Mouse (Mus musculus): ENCODE measurements around the gene Gal3st1.

DNA sequence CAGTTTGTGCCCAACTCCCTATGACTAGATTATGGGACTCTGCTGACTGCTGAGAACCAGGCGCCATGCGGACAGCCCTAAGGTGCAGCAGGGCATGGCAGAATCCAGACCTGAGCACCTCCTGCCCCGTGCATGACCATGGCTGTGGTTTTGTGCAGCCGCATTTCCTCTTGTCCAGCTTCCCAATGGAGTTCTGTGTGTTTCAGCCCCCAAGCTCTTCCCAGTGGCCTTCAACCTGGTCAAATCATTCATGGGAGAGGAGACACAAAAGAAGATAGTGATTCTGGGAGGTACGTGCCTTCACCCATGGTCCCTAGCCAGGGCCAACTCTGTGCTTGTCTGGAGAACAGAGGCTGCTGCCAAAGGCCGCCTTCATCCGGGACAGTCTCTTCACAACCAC lies 59.6 kb downstream of the Gal3st1 start:
- no peak for TF ChIP-seq CTCF (IDR thresholded peaks at IDR 0.05; ENCODE audit: insufficient read depth, low read depth, low read length)
- no peak for TF ChIP-seq POLR2A (IDR thresholded peaks at IDR 0.05; ENCODE audit: insufficient read depth, low read depth, low read length)

Data from olfactory bulb, adult 2 months (tissue).